Mouse (Mus musculus) MEL (cell line): ENCODE measurements around the gene Galntl6. TPM values are rescaled to one million over a fixed set of nuclear protein-coding genes. Genes with fewer than 3 reads are reported as not detected.

Source experiments
- DNase-seq: peaks from one replicate; pipeline ENCODE4 v3.0.0; 2011; ENCODE audit warnings: low read depth, low spot score
- H3K27ac ChIP-seq: 2 replicates; pipeline ENCODE4 v1.5.1; 2012; ENCODE audit warnings: low read depth, mild to moderate bottlenecking, control low read depth, low read length, moderate library complexity; ENCODE audit not compliant: control insufficient read depth
- H3K27me3 ChIP-seq, 2 experiments: fragments of 150-350 bp in 1 of 2; sonication (generic) in 1 of 2; 2 replicates each; pipeline ENCODE4 v1.6.1; 2012; ENCODE audit warnings: low read length in 2 of 2, mild to moderate bottlenecking in 2 of 2, improper control_type of control experiment in 1 of 2, moderate library complexity in 1 of 2; ENCODE audit not compliant: insufficient read depth in 2 of 2, control insufficient read depth in 1 of 2
- H3K36me3 ChIP-seq, 2 experiments: 2 replicates each; pipeline ENCODE4 v1.6.1; 2012 to 2014; ENCODE audit warnings: low read length in 2 of 2, improper control_type of control experiment in 1 of 2, inconsistent platforms in 1 of 2, mild to moderate bottlenecking in 1 of 2; ENCODE audit not compliant: insufficient read depth in 2 of 2, control insufficient read depth in 1 of 2
- H3K4me1 ChIP-seq, 2 experiments: fragments of 150-350 bp in 1 of 2; sonication (generic) in 1 of 2; 2 replicates each; pipeline ENCODE4 v1.6.1; 2012; ENCODE audit warnings: low read length in 2 of 2, improper control_type of control experiment in 1 of 2, mild to moderate bottlenecking in 1 of 2; ENCODE audit not compliant: insufficient read depth in 2 of 2, control insufficient read depth in 1 of 2
- H3K4me3 ChIP-seq, 2 experiments: fragments of 150-350 bp in 1 of 2; sonication (generic) in 1 of 2; 2 replicates each; pipeline ENCODE4 v1.5.1; 2012; ENCODE audit warnings: low read depth in 2 of 2, low read length in 2 of 2, mild to moderate bottlenecking in 2 of 2, moderate library complexity in 2 of 2, control low read depth in 1 of 2, improper control_type of control experiment in 1 of 2; ENCODE audit not compliant: control insufficient read depth in 1 of 2, insufficient read depth in 1 of 2
- H3K79me2 ChIP-seq: 2 replicates; pipeline ENCODE4 v1.6.1; 2012; ENCODE audit warnings: mild to moderate bottlenecking, low read length, moderate library complexity; ENCODE audit not compliant: control insufficient read depth, poor library complexity, insufficient read depth
- H3K9ac ChIP-seq: 2 replicates; pipeline ENCODE4 v1.6.1; 2012; ENCODE audit warnings: low read depth, mild to moderate bottlenecking, control low read depth, low read length, moderate library complexity; ENCODE audit not compliant: control insufficient read depth, poor library complexity, severe bottlenecking
- H3K9me3 ChIP-seq: fragments of 150-350 bp; sonication (generic); replicated peaks from 2 replicates; pipeline ENCODE4 v1.6.1; 2012; ENCODE audit warnings: mild to moderate bottlenecking, low read length, improper control_type of control experiment, moderate library complexity; ENCODE audit not compliant: insufficient read depth
- BHLHE40 ChIP-seq: IDR thresholded peaks from 2 replicates; pipeline ENCODE4 v1.6.1; 2012; ENCODE audit warnings: low read depth, mild to moderate bottlenecking, inconsistent platforms, low read length, improper control_type of control experiment, borderline replicate concordance
- CHD1 ChIP-seq: IDR thresholded peaks from 2 replicates; pipeline ENCODE4 v1.6.1; 2012; ENCODE audit warnings: low read depth, mild to moderate bottlenecking, inconsistent platforms, low read length, improper control_type of control experiment
- ELF1 ChIP-seq: IDR thresholded peaks from 2 replicates; pipeline ENCODE4 v1.6.1; 2014; ENCODE audit warnings: low read depth, mild to moderate bottlenecking, inconsistent platforms, low read length, improper control_type of control experiment, moderate library complexity
- EP300 ChIP-seq, 2 experiments: IDR thresholded peaks; 2 replicates each; pipeline ENCODE4 v1.6.1; 2011; ENCODE audit warnings: improper control_type of control experiment in 2 of 2, low read length in 2 of 2, low read depth in 1 of 2, mild to moderate bottlenecking in 1 of 2
- ETS1 ChIP-seq: IDR thresholded peaks from 2 replicates; pipeline ENCODE4 v1.6.1; 2012; ENCODE audit warnings: low read depth, mild to moderate bottlenecking, inconsistent platforms, low read length, improper control_type of control experiment, moderate library complexity
- HCFC1 ChIP-seq: IDR thresholded peaks from 2 replicates; pipeline ENCODE4 v1.6.1; 2012; ENCODE audit warnings: low read depth, mild to moderate bottlenecking, inconsistent platforms, low read length, improper control_type of control experiment, moderate library complexity
- KAT2A ChIP-seq: conservative IDR thresholded peaks from 2 replicates; pipeline ENCODE4 v1.6.1; 2012; ENCODE audit warnings: low read depth, low read length, improper control_type of control experiment, inconsistent platforms
- MAX ChIP-seq: IDR thresholded peaks from 2 replicates; pipeline ENCODE4 v1.6.1; 2011; ENCODE audit warnings: low read length, improper control_type of control experiment
- MAZ ChIP-seq: IDR thresholded peaks from 2 replicates; pipeline ENCODE4 v1.6.1; 2012; ENCODE audit warnings: low read depth, mild to moderate bottlenecking, inconsistent platforms, low read length, improper control_type of control experiment
- MYB ChIP-seq: IDR thresholded peaks from 2 replicates; pipeline ENCODE4 v1.6.1; 2011; ENCODE audit warnings: mild to moderate bottlenecking, low read depth, low read length, improper control_type of control experiment
- NRF1 ChIP-seq: IDR thresholded peaks from 2 replicates; pipeline ENCODE4 v1.6.1; 2014; ENCODE audit warnings: low read depth, mild to moderate bottlenecking, inconsistent platforms, low read length, improper control_type of control experiment, moderate library complexity; ENCODE audit not compliant: poor library complexity, insufficient read depth, severe bottlenecking
- POLR2AphosphoS2 ChIP-seq: IDR thresholded peaks from 2 replicates; pipeline ENCODE4 v1.6.1; 2011; ENCODE audit warnings: low read length, improper control_type of control experiment
- SIN3A ChIP-seq: IDR thresholded peaks from 2 replicates; pipeline ENCODE4 v1.6.1; 2012; ENCODE audit warnings: low read length, improper control_type of control experiment, inconsistent platforms
- SMC3 ChIP-seq: IDR thresholded peaks from 2 replicates; pipeline ENCODE4 v1.6.1; 2011; ENCODE audit warnings: low read depth, low read length, improper control_type of control experiment
- TBP ChIP-seq: IDR thresholded peaks from 2 replicates; pipeline ENCODE4 v1.8.0; 2011; ENCODE audit warnings: low read depth, low read length, improper control_type of control experiment
- USF2 ChIP-seq, 2 experiments: IDR thresholded peaks; 2 replicates each; pipeline ENCODE4 v1.6.1; 2011 to 2012; ENCODE audit warnings: improper control_type of control experiment in 2 of 2, low read length in 2 of 2, borderline replicate concordance in 1 of 2, inconsistent platforms in 1 of 2, low read depth in 1 of 2, mild to moderate bottlenecking in 1 of 2; ENCODE audit not compliant: insufficient read depth in 1 of 2
- ZKSCAN1 ChIP-seq: IDR thresholded peaks from 2 replicates; pipeline ENCODE4 v1.6.1; 2012; ENCODE audit warnings: low read depth, mild to moderate bottlenecking, inconsistent platforms, low read length, improper control_type of control experiment, moderate library complexity
- ZMIZ1 ChIP-seq: IDR thresholded peaks from 2 replicates; pipeline ENCODE4 v1.6.1; 2012; ENCODE audit warnings: low read depth, mild to moderate bottlenecking, inconsistent platforms, low read length, improper control_type of control experiment, moderate library complexity
- polyA plus RNA-seq, 2 experiments: library from polyadenylated mRNA; stranded (reverse) in 1 of 2; unstranded in 1 of 2; fragments of >175 nt in 1 of 2; fragments of >200 nt in 1 of 2; gene quantifications; 2 replicates each; pipeline versions ENCODE4 v1.2.1 to v1.2.4; 2012; ENCODE audit warnings: low replicate concordance in 2 of 2, low read depth in 1 of 2; ENCODE audit not compliant: insufficient read length in 2 of 2, insufficient read depth in 1 of 2, missing spikeins in 1 of 2
- total RNA-seq: library from RNA; depleted of rRNA; stranded (reverse); fragments of 300-350 nt; gene quantifications from 2 replicates; pipeline ENCODE4 v1.2.3, GENCODE M21; 2012

The Galntl6 gene
- total and polyA plus RNA-seq, 3 experiments, result not detected

- Histone ChIP-seq H3K9ac (no peak overlapping the region), H3K36me3 (no peaks in the 10 kb centered on the region), H3K27ac (no peak overlapping the region), H3K79me2 (no peaks in the 10 kb centered on the region), H3K27me3 (no peaks in the 10 kb centered on the region), H3K4me3 (no peak overlapping the region), H3K4me1 (no peaks in the 10 kb centered on the region), H3K9me3 (no peaks in the 10 kb centered on the region)
- DNase-seq, result no peak
- TF ChIP-seq NRF1 (no peak), SIN3A (no peak), TBP (no peak), HCFC1 (no peak), POLR2AphosphoS2 (no peak), BHLHE40 (no peak), SMC3 (no peak), EP300 (IDR thresholded peaks at IDR 0.05; ENCODE audit: low read depth in 1 of 2, low read length in 2 of 2) (no peak), MAX (no peak), KAT2A (no peak), USF2 (IDR thresholded peaks at IDR 0.05; ENCODE audit: borderline replicate concordance in 1 of 2, insufficient read depth in 1 of 2, low read depth in 1 of 2, low read length in 2 of 2) (no peak), CHD1 (no peak), MYB (no peak), ELF1 (no peak), ZKSCAN1 (no peak), MAZ (no peak)
Observed at GRCm38 (mm10) chr8:58073733-58074132, 838.7 kb downstream of the Galntl6 start.

GRCm38 (mm10) chr8:58032271-58032670 is 880.2 kb downstream of the Galntl6 start:
- H3K27ac ChIP-seq, result no peak overlapping the region
- H3K4me3 ChIP-seq, result no peak overlapping the region
- no peaks in the 10 kb centered on the region for H3K9me3 ChIP-seq
- H3K9ac ChIP-seq, result no peak overlapping the region
- no peak for DNase-seq
- no peaks in the 10 kb centered on the region for H3K79me2 ChIP-seq
- no peaks in the 10 kb centered on the region for H3K4me1 ChIP-seq
- no peak for TF ChIP-seq ETS1
- TF ChIP-seq KAT2A, result no peak
- no peak for TF ChIP-seq CHD1
- TF ChIP-seq ZMIZ1, result no peak
- no peak for TF ChIP-seq HCFC1
- TF ChIP-seq POLR2AphosphoS2, result no peak
- TF ChIP-seq, all 39 proteins: peak for 0
- Histone ChIP-seq H3K27me3 (no peaks in the 10 kb centered on the region), H3K36me3 (no peaks in the 10 kb centered on the region)
